Comparison of ENCODE assay signal across 26 mouse cellular contexts in genomic region chr14:56333700-56334099, GRCm38 (mm10). TPM values are rescaled to one million over a fixed set of nuclear protein-coding genes. Genes with fewer than 3 reads are reported as not detected.
DNase-seq lines count a peak whose midpoint lies in the region; ATAC-seq and TF ChIP-seq lines count a peak whose summit lies in the region.
"Had no signal": no experiment of that assay in that cellular context is flagged by ENCODE, and none has a peak within 500 bp of the region (broad histone marks: within the 10 kb centered on the region; RNA-seq: fewer than 3 reads in every experiment).

No protein-coding gene starts in this region.

- ATAC-seq in kidney, embryonic 15.5 days (replicated peaks; ENCODE audit: low FRiP score), result no peak
- ATAC-seq: forebrain, embryonic 14.5 days; forebrain, postnatal 0 days; hindbrain, embryonic 16.5 days had no signal

- DNase-seq in heart, embryonic 10.5 days (ENCODE audit: low spot score), result peak; percentile 46
- no peak for DNase-seq in heart, adult 8-10 months (ENCODE audit: low spot score)
- DNase-seq in kidney, adult 2 months, result peak; percentile 46
- peak; percentile 15 for DNase-seq in kidney, postnatal 10 days
- no peak for DNase-seq in frontal cortex, adult 2 months (ENCODE audit: extremely low spot score in 1 of 2, low spot score in 1 of 2)
- no peak for DNase-seq in urinary bladder, postnatal 4 days (ENCODE audit: low spot score in 2 of 2)
- DNase-seq in right cerebral cortex, postnatal 10 days (ENCODE audit: low spot score in 2 of 2), result no peak
- DNase-seq: adrenal gland, postnatal 10 days; adrenal gland, postnatal 36 days; cerebellum, adult 18-20 months; cerebellum, adult 9-10 months; cerebellum, postnatal 14 days; forebrain, postnatal 0 days; gastrocnemius, postnatal 36 days; heart, adult 2 months; heart, postnatal 10 days; heart, postnatal 36 days had no signal

- peaks cover 15% of the 10 kb centered on the region for H3K4me1 ChIP-seq in heart, embryonic 10.5 days
- no peaks in the 10 kb centered on the region for H3K4me1 ChIP-seq in kidney, adult 2 months (ENCODE audit: control insufficient read depth, insufficient read depth, low read length)
- peaks cover 11% of the 10 kb centered on the region for H3K4me1 ChIP-seq in kidney, embryonic 15.5 days

- H3K9ac ChIP-seq in kidney, embryonic 15.5 days, result no peak overlapping the region
- H3K9ac ChIP-seq: forebrain, postnatal 0 days; heart, embryonic 12.5 days; heart, embryonic 15.5 days; hindbrain, embryonic 13.5 days had no signal

- H3K4me3 ChIP-seq in heart, embryonic 10.5 days, result no peak overlapping the region
- no peak overlapping the region for H3K4me3 ChIP-seq in kidney, adult 2 months (ENCODE audit: insufficient read depth, low read depth, low read length)
- H3K4me3 ChIP-seq in kidney, embryonic 15.5 days (replicated peaks), result no peak overlapping the region
- H3K4me3 ChIP-seq: heart, adult 2 months; heart, embryonic 12.5 days; heart, embryonic 15.5 days; hindbrain, embryonic 10.5 days; hindbrain, embryonic 13.5 days had no signal

- no peak overlapping the region for H3K4me2 ChIP-seq in kidney, embryonic 15.5 days
- H3K4me2 ChIP-seq: heart, embryonic 12.5 days; heart, embryonic 15.5 days; hindbrain, embryonic 13.5 days had no signal

- TF ChIP-seq CTCF in kidney, adult 2 months (conservative IDR thresholded peaks at IDR 0.05; ENCODE audit: insufficient read depth, insufficient read length, low read depth, low read length), result no peak

- H3K9me3 ChIP-seq in heart, embryonic 10.5 days, result no peaks in the 10 kb centered on the region
- no peaks in the 10 kb centered on the region for H3K9me3 ChIP-seq in kidney, embryonic 15.5 days (replicated peaks)
- H3K9me3 ChIP-seq: heart, embryonic 12.5 days; heart, embryonic 15.5 days; hindbrain, embryonic 10.5 days; hindbrain, embryonic 13.5 days had no signal

- H3K36me3 ChIP-seq in heart, embryonic 10.5 days, result no peaks in the 10 kb centered on the region
- no peaks in the 10 kb centered on the region for H3K36me3 ChIP-seq in kidney, adult 2 months (ENCODE audit: control insufficient read depth, insufficient read depth, low read length)
- no peaks in the 10 kb centered on the region for H3K36me3 ChIP-seq in kidney, embryonic 15.5 days
- H3K36me3 ChIP-seq: heart, embryonic 12.5 days; heart, embryonic 15.5 days; hindbrain, embryonic 10.5 days; hindbrain, embryonic 13.5 days had no signal

- TF ChIP-seq POLR2A in kidney, adult 2 months (IDR thresholded peaks at IDR 0.05; ENCODE audit: low read depth, low read length), result no peak

- H3K27me3 ChIP-seq in heart, embryonic 10.5 days (ENCODE audit: insufficient read depth, poor library complexity, severe bottlenecking), result no peaks in the 10 kb centered on the region
- no peaks in the 10 kb centered on the region for H3K27me3 ChIP-seq in kidney, adult 2 months (replicated peaks; ENCODE audit: control insufficient read depth, insufficient read depth, low read length)
- no peaks in the 10 kb centered on the region for H3K27me3 ChIP-seq in kidney, embryonic 15.5 days
- H3K27me3 ChIP-seq: heart, embryonic 12.5 days; heart, embryonic 15.5 days; hindbrain, embryonic 13.5 days had no signal

- no peak overlapping the region for H3K27ac ChIP-seq in heart, embryonic 10.5 days
- H3K27ac ChIP-seq in kidney, adult 2 months (ENCODE audit: insufficient read depth, low read depth, low read length), result no peak overlapping the region
- H3K27ac ChIP-seq in kidney, embryonic 15.5 days, result no peak overlapping the region
- H3K27ac ChIP-seq: heart, adult 2 months; heart, embryonic 15.5 days; hindbrain, embryonic 10.5 days; hindbrain, embryonic 13.5 days had no signal

RNA-seq across cellular contexts. Expression of gene Atp12a, which starts 31.2 kb away (rescaled TPM):
- not detected in 2 replicates for polyA plus RNA-seq in heart, embryonic 10.5 days (2016; fragmentation: Nextera tagmentation; extraction: Ambion mirVana)
- total RNA-seq in heart, adult 8-10 months (2022), result not detected
- polyA plus RNA-seq in kidney, adult 2 months (2012; rRNA removed), result 0.22 and 0.25 TPM in 2 replicates
- polyA plus RNA-seq in kidney, embryonic 15.5 days (2015; fragmentation: Nextera tagmentation; extraction: Ambion mirVana), result 1.5 and 1.6 TPM in 2 replicates
- polyA plus RNA-seq in frontal cortex, adult 2 months (2012; rRNA removed), result 0.02 and 0.04 TPM in 2 replicates
- total RNA-seq: adrenal gland, postnatal 10 days; adrenal gland, postnatal 36 days; gastrocnemius, adult 8-10 months; gastrocnemius, postnatal 36 days; granulocyte monocyte progenitor cell, adult 5-6 weeks; heart, adult 2 months; heart, postnatal 10 days; heart, postnatal 36 days had no signal
- polyA plus RNA-seq: heart, adult 2 months; heart, embryonic 12.5 days; hindbrain, embryonic 10.5 days had no signal

Comparison
In these comparisons a context has a peak if more than half of its experiments do, and no peak if none do; other contexts are left out.
1. DNase-seq: peak in heart, embryonic 10.5 days (single experiment), kidney, adult 2 months (single experiment) and kidney, postnatal 10 days (single experiment); none in heart, adult 8-10 months (single experiment), frontal cortex, adult 2 months (0 of 2), urinary bladder, postnatal 4 days (0 of 2) and right cerebral cortex, postnatal 10 days (0 of 2).